Mouse (Mus musculus) retina, embryonic 14.5 days (tissue): ENCODE results near the gene Cdkl1.

Experiments
- DNase-seq: peaks from one replicate; pipeline ENCODE4 v3.0.0-alpha.2; 2015; ENCODE audit warnings: low spot score

Gene Cdkl1

GRCm38 (mm10) chr12:69744138-69744537 is 46.9 kb downstream of the Cdkl1 start:
- no peak for DNase-seq

- no peak for DNase-seq
Measured at GRCm38 (mm10) chr12:69741965-69742364, 49.1 kb downstream of the Cdkl1 start.

- no peak for DNase-seq
Measured at GRCm38 (mm10) chr12:69733923-69734322, 57.1 kb downstream of the Cdkl1 start.

- peak; percentile 80 for DNase-seq
Measured at GRCm38 (mm10) chr12:69733518-69733917, 57.5 kb downstream of the Cdkl1 start.

- DNase-seq = no peak
Measured at GRCm38 (mm10) chr12:69732221-69732620, 58.8 kb downstream of the Cdkl1 start.

- no peak for DNase-seq
Measured at GRCm38 (mm10) chr12:69730306-69730705, 60.8 kb downstream of the Cdkl1 start.

GRCm38 (mm10) chr12:69729246-69729645 is 61.8 kb downstream of the Cdkl1 start:
- no peak for DNase-seq

GRCm38 (mm10) chr12:69724711-69725460 is 66.2 kb downstream of the Cdkl1 start, which contains the start of the genes L2hgdh and Atp5s:
Gene L2hgdh, minus strand, starts transcription at chr12:69724873.
Gene Atp5s, plus strand, starts transcription at chr12:69724950.
- DNase-seq = peak; percentile 96

- DNase-seq = peak; percentile 7
Measured at GRCm38 (mm10) chr12:69724018-69724710, 66.9 kb downstream of the Cdkl1 start.

GRCm38 (mm10) chr12:69723376-69723775 is 67.7 kb downstream of the Cdkl1 start:
- DNase-seq = no peak

GRCm38 (mm10) chr12:69722857-69723256 is 68.2 kb downstream of the Cdkl1 start:
- no peak for DNase-seq

- DNase-seq = no peak
Measured at GRCm38 (mm10) chr12:69713628-69714027, 77.4 kb downstream of the Cdkl1 start.

- no peak for DNase-seq
Measured at GRCm38 (mm10) chr12:69704799-69705458, 86.1 kb downstream of the Cdkl1 start.

GRCm38 (mm10) chr12:69698352-69698751 is 92.7 kb downstream of the Cdkl1 start:
- no peak for DNase-seq
